Mouse (Mus musculus): Measurements from ENCODE around the gene Tctex1d4. TPM values are rescaled to one million over a fixed set of nuclear protein-coding genes. Genes with fewer than 3 reads are reported as not detected.
A peak's percentile ranks its signal among the peaks of the same experiment; 100 is the strongest.

Tctex1d4 gene
- 0.24 TPM in 1 of 2 replicates, not detected in the other for polyA plus RNA-seq (2015; fragmentation: Nextera tagmentation; extraction: Ambion mirVana)

DNA sequence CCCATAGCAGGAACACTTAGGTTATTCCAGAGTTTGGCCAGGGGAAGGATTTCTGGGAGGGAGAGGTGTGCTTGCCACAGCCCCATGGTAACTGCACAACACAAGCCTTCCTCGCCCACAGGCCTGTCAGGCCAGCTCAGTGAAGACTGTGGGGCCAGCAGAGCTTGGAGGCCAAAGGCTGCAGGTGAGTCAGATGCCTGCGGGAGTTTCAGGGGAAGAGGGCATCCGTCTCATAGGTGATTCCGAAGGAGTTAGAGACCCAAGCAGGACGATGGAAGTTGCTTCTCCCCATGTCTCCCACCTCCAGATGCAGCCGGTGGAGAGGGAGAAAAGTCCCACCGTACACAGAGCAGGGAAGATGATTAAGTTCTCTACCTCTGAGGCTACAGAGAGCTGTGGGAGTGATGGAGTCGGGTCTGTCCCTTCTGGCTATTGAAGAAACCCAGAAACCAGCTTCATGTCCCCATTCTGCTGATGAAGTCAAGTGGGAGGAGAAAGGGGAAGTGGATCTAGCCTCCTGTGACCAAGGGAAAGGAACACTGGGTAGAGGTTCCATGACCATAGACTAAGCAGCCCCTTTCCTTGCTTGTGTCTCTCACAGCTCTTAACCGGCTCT is at the start of gene Tctex1d4:
Gene Tctex1d4, plus strand, starts transcription at position 120 of the 616 bp plus-strand sequence.
- 80% methylated on average over 9 of the region's 9 CpGs for WGBS
- H3K4me2 ChIP-seq (ENCODE audit: low read length): no peak within 1 kb of the TSS; the same call in 1 of the 2 replicates
- peak within 1 kb of the TSS; percentile 88 for H3K27ac ChIP-seq
- no peak within 1 kb of the TSS for H3K4me3 ChIP-seq (replicated peaks; ENCODE audit: low read depth, low read length)
- no peak for DNase-seq (ENCODE audit: low spot score)
- ATAC-seq (replicated peaks; ENCODE audit: low FRiP score, low read depth): no peak
- peaks cover 15% of the 10 kb centered on the region for H3K4me1 ChIP-seq (replicated peaks; ENCODE audit: insufficient read depth, low read length)
- H3K9me3 ChIP-seq (replicated peaks; ENCODE audit: low read length): no peaks in the 10 kb centered on the region
- TF ChIP-seq CTCF (IDR thresholded peaks at IDR 0.05; ENCODE audit: low read depth): no peak
- no peaks in the 10 kb centered on the region for H3K27me3 ChIP-seq (ENCODE audit: insufficient read depth, low read length)
- peak within 1 kb of the TSS; percentile 43 for H3K9ac ChIP-seq (ENCODE audit: low read depth, low read length)
- 0 out of 2 replicates have a peak, but pooled peaks cover 6% of the 10 kb centered on the region for H3K36me3 ChIP-seq (ENCODE audit: insufficient read depth, low read length)

DNA sequence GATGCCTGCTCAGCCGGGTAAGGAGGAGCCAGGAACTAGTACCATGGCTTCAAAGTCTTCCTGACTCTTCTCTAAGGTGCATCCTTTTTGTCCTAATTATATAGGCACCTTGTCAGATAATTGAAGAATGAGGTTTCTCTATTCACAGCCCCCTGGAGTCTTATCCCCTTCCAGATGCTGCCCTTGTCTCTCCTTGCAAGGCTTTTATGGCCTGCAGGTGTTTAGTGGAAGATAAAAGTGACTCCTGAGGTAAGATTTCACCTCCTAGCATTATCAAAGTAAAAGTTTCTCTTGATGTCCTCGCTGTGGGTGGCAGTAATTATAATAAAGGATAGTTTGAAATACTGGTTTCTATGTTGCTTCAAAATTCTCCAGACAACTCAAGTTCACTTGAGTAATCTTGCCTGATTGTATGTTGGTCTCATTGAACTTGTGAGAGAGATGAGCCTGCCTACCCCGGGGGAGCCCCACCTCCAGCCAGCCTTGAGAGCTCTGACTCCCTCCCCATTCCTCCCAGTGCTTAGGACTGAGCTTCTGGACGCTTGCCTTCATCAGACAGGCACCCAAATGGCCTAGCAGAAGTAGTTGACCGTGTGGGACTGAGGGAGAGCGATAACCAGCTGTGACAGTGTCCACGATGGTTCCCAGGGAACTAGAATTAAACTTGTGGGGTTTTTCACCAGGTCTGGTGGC is 38.5 kb upstream of the Tctex1d4 start:
- Histone ChIP-seq H3K27me3 (ENCODE audit: insufficient read depth, low read length) (no peaks in the 10 kb centered on the region), H3K9ac (ENCODE audit: low read depth, low read length) (no peak overlapping the region), H3K4me2 (ENCODE audit: low read length) (no peak overlapping the region), H3K4me1 (replicated peaks; ENCODE audit: insufficient read depth, low read length) (no peaks in the 10 kb centered on the region), H3K36me3 (ENCODE audit: insufficient read depth, low read length) (peaks cover 3% of the 10 kb centered on the region; the same call in 1 of the 2 replicates), H3K9me3 (replicated peaks; ENCODE audit: low read length) (no peaks in the 10 kb centered on the region), H3K27ac (no peak overlapping the region), H3K4me3 (replicated peaks; ENCODE audit: low read depth, low read length) (no peak overlapping the region)
- ATAC-seq (replicated peaks; ENCODE audit: low FRiP score, low read depth) (no peak), DNase-seq (ENCODE audit: low spot score) (no peak)
- 61% methylated on average over 7 of the region's 7 CpGs for WGBS
- TF ChIP-seq CTCF (IDR thresholded peaks at IDR 0.05; ENCODE audit: low read depth): no peak

DNA sequence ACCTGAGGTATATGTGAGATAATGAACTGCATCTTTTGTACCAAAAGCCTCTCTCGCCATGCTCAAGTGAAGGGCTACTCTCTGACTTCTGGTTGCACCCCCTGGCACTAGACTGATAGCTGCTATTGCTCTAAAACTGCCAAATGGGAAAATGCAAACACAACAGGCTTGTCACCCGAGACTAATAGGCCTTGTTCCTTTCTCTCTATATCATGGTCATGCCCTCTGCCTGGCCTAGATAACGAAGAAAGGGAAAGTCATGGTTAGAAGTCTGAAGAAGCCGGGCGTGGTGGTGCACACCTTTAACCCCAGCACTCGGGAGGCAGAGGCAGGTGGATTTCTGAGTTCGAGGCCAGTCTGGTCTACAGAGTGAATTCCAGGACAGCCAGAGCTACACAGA is 36.0 kb upstream of the Tctex1d4 start:
- no peak overlapping the region for H3K27ac ChIP-seq
- H3K9ac ChIP-seq (ENCODE audit: low read depth, low read length): no peak overlapping the region
- TF ChIP-seq CTCF (IDR thresholded peaks at IDR 0.05; ENCODE audit: low read depth): no peak
- no peak overlapping the region for H3K4me3 ChIP-seq (replicated peaks; ENCODE audit: low read depth, low read length)
- H3K4me2 ChIP-seq (ENCODE audit: low read length): no peak overlapping the region
- H3K27me3 ChIP-seq (ENCODE audit: insufficient read depth, low read length): no peaks in the 10 kb centered on the region
- 69% methylated on average over 7 of the region's 7 CpGs for WGBS
- ATAC-seq (replicated peaks; ENCODE audit: low FRiP score, low read depth) (no peak), DNase-seq (ENCODE audit: low spot score) (no peak)
- no peaks in the 10 kb centered on the region for H3K4me1 ChIP-seq (replicated peaks; ENCODE audit: insufficient read depth, low read length)
- H3K9me3 ChIP-seq (replicated peaks; ENCODE audit: low read length): no peaks in the 10 kb centered on the region
- H3K36me3 ChIP-seq (ENCODE audit: insufficient read depth, low read length): peaks cover 3% of the 10 kb centered on the region; the same call in 1 of the 2 replicates

DNA sequence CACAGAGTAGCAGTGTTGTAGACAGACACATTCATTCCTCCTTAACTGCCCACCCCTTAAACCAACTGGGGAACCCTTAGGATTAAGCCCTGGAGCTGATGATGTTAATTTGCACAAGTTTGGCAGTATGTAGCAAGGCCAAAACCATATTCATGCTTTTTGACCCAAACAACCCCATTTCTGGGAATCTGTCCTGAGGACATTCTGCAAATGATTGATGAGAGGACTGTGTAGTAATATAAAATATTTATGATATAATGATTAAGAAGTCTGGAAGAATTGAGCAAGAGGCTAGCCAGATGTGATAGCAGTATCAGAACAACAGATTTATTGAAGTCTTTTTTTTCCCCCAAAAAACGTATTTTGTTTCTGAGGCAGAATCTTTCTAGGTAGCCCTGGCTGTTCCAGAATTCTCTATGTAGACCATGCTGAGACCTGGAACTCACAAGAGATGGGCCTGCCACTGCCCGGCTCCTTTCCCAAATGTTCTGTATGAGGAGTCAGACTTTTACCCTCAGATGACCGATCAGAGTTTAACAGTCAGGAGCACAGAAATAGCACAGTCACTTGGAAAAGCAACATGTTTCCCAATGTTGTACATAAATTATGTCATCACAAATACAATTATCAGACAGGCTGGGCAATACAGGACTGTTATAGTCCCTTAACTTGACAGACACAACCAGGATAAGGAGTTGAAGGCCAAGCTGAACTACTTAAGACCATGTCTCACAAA is 31.8 kb upstream of the Tctex1d4 start:
- no peak overlapping the region for H3K9ac ChIP-seq (ENCODE audit: low read depth, low read length)
- DNase-seq (ENCODE audit: low spot score) (peak; percentile 62), ATAC-seq (replicated peaks; ENCODE audit: low FRiP score, low read depth) (no peak)
- H3K9me3 ChIP-seq (replicated peaks; ENCODE audit: low read length): no peaks in the 10 kb centered on the region
- H3K27ac ChIP-seq: 0 out of 2 replicates have a peak overlapping the region, but pooled peaks have one; percentile 47
- H3K4me3 ChIP-seq (replicated peaks; ENCODE audit: low read depth, low read length): no peak overlapping the region
- WGBS: 61% methylated on average over 3 of the region's 3 CpGs
- no peak for TF ChIP-seq CTCF (IDR thresholded peaks at IDR 0.05; ENCODE audit: low read depth)
- no peaks in the 10 kb centered on the region for H3K27me3 ChIP-seq (ENCODE audit: insufficient read depth, low read length)
- no peaks in the 10 kb centered on the region for H3K36me3 ChIP-seq (ENCODE audit: insufficient read depth, low read length)
- no peaks in the 10 kb centered on the region for H3K4me1 ChIP-seq (replicated peaks; ENCODE audit: insufficient read depth, low read length)
- H3K4me2 ChIP-seq (ENCODE audit: low read length): no peak overlapping the region

DNA sequence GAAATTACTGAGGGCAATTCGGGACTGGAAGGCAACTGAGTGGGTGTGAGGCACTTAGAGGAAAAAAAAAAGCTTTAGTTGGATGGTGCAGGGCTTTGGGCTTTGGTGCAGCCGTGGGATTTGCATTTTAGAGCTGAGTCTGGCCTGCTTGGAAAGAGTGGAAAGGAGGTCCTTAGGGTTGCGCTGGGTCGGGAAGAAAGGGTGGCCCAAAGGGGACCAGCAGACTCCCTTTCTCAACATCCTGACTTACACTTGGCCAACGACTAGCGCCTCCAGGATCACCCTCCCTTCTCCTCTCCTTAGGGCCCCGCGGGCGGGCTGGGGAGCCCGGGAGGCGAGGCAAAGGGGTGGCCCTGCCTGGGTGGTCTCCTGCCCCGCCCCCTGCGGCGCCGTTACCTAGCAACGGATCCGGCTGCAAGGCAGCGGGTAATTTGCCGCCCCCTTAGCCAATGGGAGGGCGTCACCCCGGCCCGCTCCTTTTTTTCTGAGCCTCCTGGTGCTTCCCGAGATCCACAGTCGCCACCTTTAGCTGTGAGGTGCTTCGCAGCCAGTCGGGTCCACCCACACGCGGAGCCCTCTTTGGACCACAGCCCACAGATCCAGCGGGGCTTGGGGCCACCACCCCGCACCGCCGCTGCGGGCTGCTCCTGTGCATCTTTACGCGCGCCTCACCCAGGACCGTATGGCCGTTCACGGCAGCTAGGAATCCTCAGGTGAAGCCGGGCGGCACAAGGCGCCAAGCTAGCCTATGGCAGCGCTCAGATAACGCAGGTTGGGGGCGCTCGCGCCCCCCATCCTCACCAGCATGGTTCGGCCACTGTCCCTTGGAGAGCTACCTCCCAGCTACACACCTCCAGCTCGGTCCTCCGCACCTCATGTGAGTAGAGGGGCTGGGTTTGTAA is 30.8 kb upstream of the Tctex1d4 start, which contains the start of gene Ptch2:
Gene Ptch2, plus strand, starts transcription at position 525 of the 902 bp plus-strand sequence.
- peak; percentile 86 for ATAC-seq (replicated peaks; ENCODE audit: low FRiP score, low read depth)
- peak within 1 kb of the TSS; percentile 92 for H3K4me2 ChIP-seq (ENCODE audit: low read length)
- TF ChIP-seq CTCF (IDR thresholded peaks at IDR 0.05; ENCODE audit: low read depth): no peak
- H3K27me3 ChIP-seq (ENCODE audit: insufficient read depth, low read length): no peaks in the 10 kb centered on the region
- no peaks in the 10 kb centered on the region for H3K4me1 ChIP-seq (replicated peaks; ENCODE audit: insufficient read depth, low read length)
- H3K9ac ChIP-seq (ENCODE audit: low read depth, low read length): peak within 1 kb of the TSS; percentile 66
- under 1% methylated on average over 49 of the region's 50 CpGs for WGBS
- H3K36me3 ChIP-seq (ENCODE audit: insufficient read depth, low read length): no peaks in the 10 kb centered on the region
- H3K27ac ChIP-seq: peak within 1 kb of the TSS; percentile 75
- H3K9me3 ChIP-seq (replicated peaks; ENCODE audit: low read length): no peaks in the 10 kb centered on the region
- H3K4me3 ChIP-seq (replicated peaks; ENCODE audit: low read depth, low read length): peak within 1 kb of the TSS; percentile 67
- DNase-seq (ENCODE audit: low spot score): peak; percentile 89

All from kidney, postnatal 0 days (tissue).